Mouse (Mus musculus): ENCODE data around the gene Ptprn2.

The Ptprn2 gene

GRCm38 (mm10) chr12:117257205-117257920, 771.8 kb downstream of the Ptprn2 start:
- DNase-seq (ENCODE audit: low read depth, low spot score): no peak

- DNase-seq (ENCODE audit: low read depth, low spot score): no peak
Observed at GRCm38 (mm10) chr12:117257921-117258497, 772.5 kb downstream of the Ptprn2 start.

DNA sequence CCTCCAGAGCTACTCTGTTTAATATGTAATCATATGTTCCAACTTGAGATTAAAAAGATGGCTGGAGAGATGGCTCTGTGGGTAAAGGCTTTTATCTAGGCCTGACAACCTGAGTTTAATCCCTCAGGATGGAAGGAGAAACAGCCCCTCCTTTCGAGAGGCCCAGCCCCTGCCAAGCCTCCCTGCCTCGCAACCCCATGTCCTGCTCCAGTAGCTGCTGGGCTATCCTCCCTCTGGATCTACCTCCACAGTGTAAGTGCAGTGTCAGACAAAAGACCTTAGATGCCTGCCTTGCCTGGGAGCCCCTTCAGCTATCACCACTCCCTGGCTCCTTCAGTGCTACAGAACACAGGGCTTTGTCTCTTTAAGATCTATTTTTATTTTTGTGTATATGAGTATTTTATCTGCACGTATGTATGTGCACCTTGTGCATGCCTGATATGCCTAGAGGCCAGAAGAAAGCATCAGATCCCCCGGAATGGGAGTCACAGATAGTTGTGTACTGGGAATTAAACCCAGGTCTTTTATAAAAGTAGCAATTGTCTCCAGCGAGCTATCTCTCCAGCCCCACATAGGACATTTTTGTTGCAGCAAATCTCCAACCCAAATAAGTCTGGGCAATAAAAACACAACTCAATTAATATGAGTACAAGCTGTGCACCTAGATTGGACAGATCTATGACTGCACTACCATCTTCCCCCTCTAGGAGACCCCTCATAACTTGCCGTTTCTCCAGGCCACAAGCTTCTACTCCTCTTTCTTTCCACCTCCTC, 775.1 kb downstream of the Ptprn2 start:
- no peak for DNase-seq (ENCODE audit: low read depth, low spot score)

DNA sequence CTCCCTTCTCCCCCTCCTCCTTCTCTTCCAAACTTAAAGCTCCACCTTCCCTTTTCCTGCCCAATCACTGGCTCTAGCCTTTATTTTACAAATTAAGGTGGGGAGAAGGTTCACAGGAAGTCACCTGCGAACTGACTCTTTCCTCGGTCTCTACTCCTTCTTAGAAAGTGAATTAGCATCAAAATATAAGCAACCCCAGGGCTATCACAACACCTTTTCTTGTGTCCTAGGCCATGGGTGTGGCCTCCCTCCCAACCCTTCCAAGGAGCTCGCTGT, 775.6 kb downstream of the Ptprn2 start:
- no peak for DNase-seq (ENCODE audit: low read depth, low spot score)

DNA sequence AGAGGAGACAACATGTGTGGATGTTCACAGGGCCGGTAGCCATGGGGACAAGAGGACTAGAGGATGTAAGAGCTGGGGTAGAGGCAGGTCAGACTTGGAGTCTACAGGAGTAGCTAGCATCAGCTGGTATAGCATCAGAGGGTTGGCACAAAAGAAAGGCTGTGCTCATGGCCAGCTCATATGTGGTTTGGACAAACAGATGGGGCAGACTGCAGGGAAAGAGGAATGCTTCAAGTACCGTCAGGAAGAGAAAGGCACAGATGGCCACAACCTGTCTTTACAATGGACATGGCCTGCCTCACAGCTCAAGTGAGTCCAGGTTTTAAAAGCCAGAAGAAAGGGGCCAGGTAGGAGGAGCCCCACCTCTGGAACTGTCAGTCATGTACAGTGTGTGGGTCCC, 776.5 kb downstream of the Ptprn2 start:
- no peak for DNase-seq (ENCODE audit: low read depth, low spot score)

GRCm38 (mm10) chr12:117263081-117263480, 777.6 kb downstream of the Ptprn2 start:
- no peak for DNase-seq (ENCODE audit: low read depth, low spot score)

DNA sequence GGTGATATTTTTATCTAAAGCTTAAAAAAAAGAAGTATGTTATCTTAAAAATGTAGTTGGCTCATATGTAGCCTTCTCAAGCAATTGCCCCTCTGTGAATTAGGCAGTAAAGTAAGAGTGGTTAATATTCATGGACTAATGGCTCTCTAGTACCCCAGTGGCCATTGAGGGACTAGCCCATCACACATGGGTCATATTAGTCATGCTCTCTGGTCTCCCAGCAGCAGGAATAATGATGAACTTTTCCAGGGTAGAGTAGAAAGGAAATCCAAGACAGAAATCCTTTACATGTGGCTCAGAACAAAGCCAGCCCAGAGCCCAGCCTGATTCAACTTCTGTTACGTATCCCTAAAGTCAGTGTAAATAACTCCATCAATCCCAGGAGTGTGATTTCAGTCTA, 779.7 kb downstream of the Ptprn2 start:
- DNase-seq (ENCODE audit: low read depth, low spot score): no peak

DNA sequence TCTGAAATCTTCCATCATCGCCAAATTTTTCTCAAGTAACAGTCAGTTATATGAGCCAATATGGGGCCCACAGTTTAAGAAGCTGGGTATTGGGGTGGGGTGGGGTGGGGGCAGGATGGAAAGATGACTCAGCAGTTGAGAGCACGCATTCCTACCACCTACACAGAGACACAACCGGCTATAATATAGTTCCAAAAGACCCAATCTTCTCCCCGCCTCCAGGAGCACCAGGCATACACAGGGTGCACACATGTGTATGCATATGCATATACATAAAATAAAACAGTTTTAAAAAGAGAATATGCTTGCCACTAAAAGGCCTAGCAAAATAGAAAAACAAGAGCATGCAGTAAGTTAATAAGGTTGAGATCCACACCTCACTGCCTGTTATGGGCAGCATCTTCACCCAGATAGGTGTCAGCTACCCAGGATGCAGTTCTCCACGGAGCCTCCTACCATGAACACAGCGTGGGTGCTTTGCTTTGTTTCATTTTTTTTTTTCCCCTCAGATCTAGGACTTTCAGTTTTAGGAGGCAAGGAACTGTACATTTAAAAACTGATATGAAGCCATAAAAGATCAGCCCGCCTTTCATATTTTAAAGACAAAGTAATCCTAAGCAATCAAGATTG, 783.1 kb downstream of the Ptprn2 start:
- DNase-seq (ENCODE audit: low read depth, low spot score): no peak

GRCm38 (mm10) chr12:117269310-117269709, 783.8 kb downstream of the Ptprn2 start:
- DNase-seq (ENCODE audit: low read depth, low spot score): no peak

DNA sequence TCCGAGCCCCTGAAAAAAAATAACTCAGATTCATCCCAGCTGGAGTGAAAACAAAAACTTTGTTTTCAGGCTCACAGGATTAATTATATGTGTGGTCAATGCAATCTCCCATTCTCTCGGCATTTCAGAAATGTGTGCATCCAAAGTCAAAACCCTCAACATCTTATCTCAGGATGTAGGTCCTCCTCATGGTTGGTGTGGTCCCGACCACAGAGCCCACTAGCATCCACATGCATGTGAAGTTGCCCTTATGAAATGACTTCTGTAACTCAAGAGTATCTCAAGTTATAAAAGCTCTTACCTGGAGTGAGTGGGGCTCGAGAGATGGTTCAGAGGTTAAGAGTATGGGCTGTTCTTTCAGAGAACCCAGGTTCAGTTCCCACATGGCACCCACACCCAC, 784.7 kb downstream of the Ptprn2 start:
- no peak for DNase-seq (ENCODE audit: low read depth, low spot score)

GRCm38 (mm10) chr12:117273166-117273565, 787.6 kb downstream of the Ptprn2 start:
- no peak for DNase-seq (ENCODE audit: low read depth, low spot score)

- no peak for DNase-seq (ENCODE audit: low read depth, low spot score)
Observed at GRCm38 (mm10) chr12:117274576-117274975, 789.1 kb downstream of the Ptprn2 start.

DNA sequence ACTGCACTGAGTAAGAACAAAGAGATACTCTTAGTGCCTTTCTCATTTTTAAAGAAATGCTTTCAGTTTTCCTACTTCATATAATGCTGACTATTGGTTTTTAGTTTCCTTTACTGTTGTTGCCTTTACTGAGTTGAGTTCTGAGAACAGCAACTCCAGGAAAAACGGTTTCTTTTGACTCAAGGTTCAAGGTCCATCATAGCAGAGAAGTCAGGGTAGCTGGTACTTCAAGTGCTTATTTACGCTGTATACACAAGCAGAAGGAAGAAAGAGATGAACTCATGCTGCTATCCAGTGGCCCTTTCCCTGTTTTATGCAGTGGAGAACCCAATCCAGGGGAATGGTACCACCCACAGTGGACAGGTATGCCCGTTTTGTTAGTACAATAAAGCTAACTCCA, 795.3 kb downstream of the Ptprn2 start:
- DNase-seq (ENCODE audit: low read depth, low spot score): no peak

- no peak for DNase-seq (ENCODE audit: low read depth, low spot score)
Observed at GRCm38 (mm10) chr12:117282659-117283058, 797.1 kb downstream of the Ptprn2 start.

- DNase-seq (ENCODE audit: low read depth, low spot score): no peak
Observed at GRCm38 (mm10) chr12:117287456-117287855, 801.9 kb downstream of the Ptprn2 start.

GRCm38 (mm10) chr12:117291943-117292342, 806.4 kb downstream of the Ptprn2 start:
- DNase-seq (ENCODE audit: low read depth, low spot score): no peak

DNA sequence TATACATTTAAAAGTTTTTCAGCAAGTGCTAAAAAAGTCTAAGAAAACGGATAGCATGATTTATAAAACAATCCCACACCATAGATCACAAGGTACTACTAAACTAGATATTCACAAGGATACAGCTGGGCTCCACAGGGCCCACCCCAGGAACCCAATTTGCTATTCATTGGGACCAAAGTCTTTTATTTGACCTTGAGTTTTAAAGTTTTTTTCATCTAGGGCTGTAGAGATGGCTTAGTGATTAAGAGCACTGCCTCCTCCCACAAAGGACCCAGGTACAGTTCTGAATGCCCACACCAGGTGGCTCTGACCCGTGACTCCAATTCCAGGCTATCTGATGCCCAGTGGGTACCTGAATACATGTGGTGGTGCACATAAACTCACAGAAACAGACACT, 811.3 kb downstream of the Ptprn2 start:
- DNase-seq (ENCODE audit: low read depth, low spot score): no peak

GRCm38 (mm10) chr12:117299084-117299483, 813.6 kb downstream of the Ptprn2 start:
- no peak for DNase-seq (ENCODE audit: low read depth, low spot score)

GRCm38 (mm10) chr12:117304751-117305624, 819.5 kb downstream of the Ptprn2 start:
- no peak for DNase-seq (ENCODE audit: low read depth, low spot score)

- no peak for DNase-seq (ENCODE audit: low read depth, low spot score)
Observed at GRCm38 (mm10) chr12:117305625-117306105, 820.1 kb downstream of the Ptprn2 start.

DNA sequence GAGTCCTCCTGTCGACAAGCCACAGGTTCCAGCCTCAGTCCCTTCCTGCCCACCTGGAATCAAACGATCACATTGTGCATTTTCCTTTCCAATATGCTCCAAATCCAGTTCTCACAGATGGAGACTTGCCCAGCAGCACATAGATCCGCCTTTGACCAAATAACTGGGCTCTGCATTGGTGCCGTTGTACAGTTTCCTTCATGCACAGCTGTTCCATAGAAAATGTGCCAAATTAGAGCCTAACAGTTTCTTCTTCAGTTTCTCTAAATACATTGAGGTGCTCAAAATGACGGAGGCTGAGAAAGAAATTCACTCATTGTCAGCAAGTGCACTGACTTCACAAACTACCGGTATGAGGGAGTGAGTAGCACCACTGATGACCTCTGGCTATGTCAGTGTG, 826.6 kb downstream of the Ptprn2 start:
- no peak for DNase-seq (ENCODE audit: low read depth, low spot score)
